Mouse (Mus musculus): ENCODE results near the gene Spty2d1. TPM values are rescaled to one million over a fixed set of nuclear protein-coding genes. Genes with fewer than 3 reads are reported as not detected.
"Not testable (repeated sequence)": the region's sequence is repeated elsewhere in the genome, so short reads cannot be mapped to it uniquely, and the experiment has no call there.

Gene Spty2d1
- 52.3 and 60.5 TPM in 2 replicates for total RNA-seq (2017)

- ATAC-seq (ENCODE audit: extremely low read depth, insufficient number of reproducible peaks, low FRiP score, poor library complexity, severe bottlenecking): peak; percentile 96
Observed at GRCm38 (mm10) chr7:47008168-47008993, at the start of gene Spty2d1. TSS of gene Spty2d1 (minus strand) at chr7:47008411.

- no peak for ATAC-seq (ENCODE audit: extremely low read depth, insufficient number of reproducible peaks, low FRiP score, poor library complexity, severe bottlenecking)
Observed at GRCm38 (mm10) chr7:47056273-47056672, 48.1 kb upstream of the Spty2d1 start.

GRCm38 (mm10) chr7:47055744-47056143, 47.5 kb upstream of the Spty2d1 start:
- ATAC-seq (ENCODE audit: extremely low read depth, insufficient number of reproducible peaks, low FRiP score, poor library complexity, severe bottlenecking): no peak

- no peak for ATAC-seq (ENCODE audit: extremely low read depth, insufficient number of reproducible peaks, low FRiP score, poor library complexity, severe bottlenecking)
Observed at GRCm38 (mm10) chr7:47054666-47055065, 46.5 kb upstream of the Spty2d1 start.

- no peak for ATAC-seq (ENCODE audit: extremely low read depth, insufficient number of reproducible peaks, low FRiP score, poor library complexity, severe bottlenecking)
Observed at GRCm38 (mm10) chr7:47053287-47053686, 45.1 kb upstream of the Spty2d1 start.

GRCm38 (mm10) chr7:47052276-47052675, 44.1 kb upstream of the Spty2d1 start:
- ATAC-seq (ENCODE audit: extremely low read depth, insufficient number of reproducible peaks, low FRiP score, poor library complexity, severe bottlenecking): no peak

- no peak; the same call in 1 of the 2 replicates for ATAC-seq (ENCODE audit: extremely low read depth, insufficient number of reproducible peaks, low FRiP score, poor library complexity, severe bottlenecking)
Observed at GRCm38 (mm10) chr7:47051404-47052151, 43.4 kb upstream of the Spty2d1 start.

- ATAC-seq (ENCODE audit: extremely low read depth, insufficient number of reproducible peaks, low FRiP score, poor library complexity, severe bottlenecking): peak; percentile 4; the same call in 1 of the 2 replicates
Observed at GRCm38 (mm10) chr7:47050766-47051165, 42.6 kb upstream of the Spty2d1 start.

- ATAC-seq (ENCODE audit: extremely low read depth, insufficient number of reproducible peaks, low FRiP score, poor library complexity, severe bottlenecking): peak; percentile 91
Observed at GRCm38 (mm10) chr7:47050366-47050765, 42.2 kb upstream of the Spty2d1 start, which contains the start of gene Tmem86a. TSS of gene Tmem86a (plus strand) at chr7:47050601.

GRCm38 (mm10) chr7:47042823-47043490, 34.7 kb upstream of the Spty2d1 start:
- no peak for ATAC-seq (ENCODE audit: extremely low read depth, insufficient number of reproducible peaks, low FRiP score, poor library complexity, severe bottlenecking)

- ATAC-seq (ENCODE audit: extremely low read depth, insufficient number of reproducible peaks, low FRiP score, poor library complexity, severe bottlenecking): no peak
Observed at GRCm38 (mm10) chr7:47042121-47042520, 33.9 kb upstream of the Spty2d1 start.

GRCm38 (mm10) chr7:47041706-47042105, 33.5 kb upstream of the Spty2d1 start:
- ATAC-seq (ENCODE audit: extremely low read depth, insufficient number of reproducible peaks, low FRiP score, poor library complexity, severe bottlenecking): no peak

GRCm38 (mm10) chr7:47035426-47035825, 27.2 kb upstream of the Spty2d1 start:
- ATAC-seq (ENCODE audit: extremely low read depth, insufficient number of reproducible peaks, low FRiP score, poor library complexity, severe bottlenecking): no peak

GRCm38 (mm10) chr7:47034785-47035384, 26.7 kb upstream of the Spty2d1 start:
- no peak for ATAC-seq (ENCODE audit: extremely low read depth, insufficient number of reproducible peaks, low FRiP score, poor library complexity, severe bottlenecking)

GRCm38 (mm10) chr7:47031371-47031770, 23.2 kb upstream of the Spty2d1 start:
- no peak for ATAC-seq (ENCODE audit: extremely low read depth, insufficient number of reproducible peaks, low FRiP score, poor library complexity, severe bottlenecking)

GRCm38 (mm10) chr7:47030517-47031193, 22.4 kb upstream of the Spty2d1 start:
- ATAC-seq (ENCODE audit: extremely low read depth, insufficient number of reproducible peaks, low FRiP score, poor library complexity, severe bottlenecking): no peak

GRCm38 (mm10) chr7:47027520-47027919, 19.3 kb upstream of the Spty2d1 start:
- ATAC-seq (ENCODE audit: extremely low read depth, insufficient number of reproducible peaks, low FRiP score, poor library complexity, severe bottlenecking): no peak

GRCm38 (mm10) chr7:47026899-47027298, 18.7 kb upstream of the Spty2d1 start:
- not testable (repeated sequence) for ATAC-seq (ENCODE audit: extremely low read depth, insufficient number of reproducible peaks, low FRiP score, poor library complexity, severe bottlenecking)

Data from neutrophil, adult 5-6 weeks (primary cell).